Mouse (Mus musculus) midbrain, embryonic 12.5 days (tissue): ENCODE data around the gene Vmn2r100. TPM values are rescaled to one million over a fixed set of nuclear protein-coding genes. Genes with fewer than 3 reads are reported as not detected.

Source experiments
- ATAC-seq: fragments of 200-750 bp; cut with Nextera tagmentation; 2 replicates; pipeline ENCODE4 v1.8.0; 2017; ENCODE audit warnings: low read depth, moderate TSS enrichment, moderate library complexity; ENCODE audit not compliant: low FRiP score
- H3K27ac ChIP-seq: fragments of 300-500 bp; sonication (generic); replicated peaks from 2 replicates; pipeline ENCODE4 v1.5.1; 2016; ENCODE audit warnings: mild to moderate bottlenecking
- H3K27me3 ChIP-seq: fragments of 300-500 bp; sonication (generic); 2 replicates; pipeline ENCODE4 v1.6.1; 2016; ENCODE audit warnings: mild to moderate bottlenecking
- H3K36me3 ChIP-seq: fragments of 300-500 bp; sonication (generic); 2 replicates; pipeline ENCODE4 v1.6.1; 2016
- H3K4me1 ChIP-seq: fragments of 300-500 bp; sonication (generic); 2 replicates; pipeline ENCODE4 v1.6.1; 2016
- H3K4me2 ChIP-seq: fragments of 300-500 bp; sonication (generic); replicated peaks from 2 replicates; pipeline ENCODE4 v1.6.1; 2016; ENCODE audit warnings: mild to moderate bottlenecking, moderate library complexity
- H3K4me3 ChIP-seq: fragments of 300-500 bp; sonication (generic); 2 replicates; pipeline ENCODE4 v1.5.1; 2016; ENCODE audit warnings: mild to moderate bottlenecking
- H3K9ac ChIP-seq: fragments of 300-500 bp; sonication (generic); replicated peaks from 2 replicates; pipeline ENCODE4 v1.6.1; 2016; ENCODE audit warnings: mild to moderate bottlenecking, moderate library complexity
- H3K9me3 ChIP-seq: fragments of 300-500 bp; sonication (generic); 2 replicates; pipeline ENCODE4 v1.6.1; 2016; ENCODE audit warnings: mild to moderate bottlenecking
- polyA plus RNA-seq: library from polyadenylated mRNA; unstranded; fragments of >200 nt; fragmentation: Nextera tagmentation; extraction: Ambion mirVana; gene quantifications from 2 replicates; pipeline ENCODE4 v1.2.1, GENCODE M21; 2016

Gene Vmn2r100
- not detected in 2 replicates for polyA plus RNA-seq

GRCm38 (mm10) chr17:19504432-19504831 is at the start of gene Vmn2r100:
Vmn2r100 (plus strand) TSS chr17:19504732.
- Histone ChIP-seq H3K9me3 (0 out of 2 replicates have a peak, but pooled peaks cover 3% of the 10 kb centered on the region), H3K4me2 (no peak within 1 kb of the TSS), H3K4me1 (no peaks in the 10 kb centered on the region), H3K4me3 (no peak within 1 kb of the TSS), H3K27me3 (no peaks in the 10 kb centered on the region), H3K9ac (no peak within 1 kb of the TSS), H3K36me3 (no peaks in the 10 kb centered on the region), H3K27ac (no peak within 1 kb of the TSS)
- no peak for ATAC-seq

GRCm38 (mm10) chr17:19482866-19483265 is 21.7 kb upstream of the Vmn2r100 start:
- Histone ChIP-seq H3K36me3 (no peaks in the 10 kb centered on the region), H3K4me2 (no peak overlapping the region), H3K9me3 (peaks cover 25% of the 10 kb centered on the region; the same call in 1 of the 2 replicates), H3K27me3 (no peaks in the 10 kb centered on the region), H3K27ac (no peak overlapping the region), H3K4me3 (no peak overlapping the region), H3K9ac (no peak overlapping the region), H3K4me1 (no peaks in the 10 kb centered on the region)
- ATAC-seq, result no peak

- Histone ChIP-seq H3K27ac (no peak within 1 kb of the TSS), H3K27me3 (no peaks in the 10 kb centered on the region), H3K4me2 (no peak within 1 kb of the TSS), H3K9me3 (peaks cover 7% of the 10 kb centered on the region; the same call in 1 of the 2 replicates), H3K4me3 (no peak within 1 kb of the TSS), H3K4me1 (no peaks in the 10 kb centered on the region), H3K9ac (no peak within 1 kb of the TSS), H3K36me3 (no peaks in the 10 kb centered on the region)
- ATAC-seq, result no peak
Observed at GRCm38 (mm10) chr17:19576927-19577326, 72.4 kb downstream of the Vmn2r100 start, which contains the start of gene Vmn2r101. Vmn2r101 (plus strand) TSS chr17:19577227.

Other genes starting within 250 kb of the Vmn2r100 start
- gene Vmn2r99, start 142.8 kb upstream of the Vmn2r100 start, polyA plus RNA-seq, result not detected in 2 replicates
- gene Vmn2r101, start 72.5 kb downstream of the Vmn2r100 start, polyA plus RNA-seq, result not detected in 2 replicates
- not detected in 2 replicates for gene Vmn2r102, start 155.6 kb downstream of the Vmn2r100 start, polyA plus RNA-seq